Mouse (Mus musculus) intestine, embryonic 14.5 days (tissue): ENCODE measurements around the gene Fam20a. TPM values are rescaled to one million over a fixed set of nuclear protein-coding genes. Genes with fewer than 3 reads are reported as not detected.
A peak's percentile ranks its signal among the peaks of the same experiment; 100 is the strongest.

ENCODE experiments used
- ATAC-seq: fragments of 200-750 bp; cut with Nextera tagmentation; replicated peaks from 2 replicates; pipeline ENCODE4 v1.8.0; 2017; ENCODE audit warnings: low read depth, moderate number of reproducible peaks, moderate TSS enrichment, moderate library complexity; ENCODE audit not compliant: low FRiP score, low TSS enrichment
- DNase-seq: peaks from one replicate; pipeline ENCODE4 v3.0.0-alpha.2; 2018; ENCODE audit warnings: low spot score
- H3K27ac ChIP-seq: fragments of 300-500 bp; sonication (generic); 2 replicates; pipeline ENCODE4 v1.5.1; 2014; ENCODE audit warnings: low read depth, mild to moderate bottlenecking, control low read depth
- H3K27me3 ChIP-seq: fragments of 300-500 bp; sonication (generic); replicated peaks from 2 replicates; pipeline ENCODE4 v1.6.1; 2014; ENCODE audit warnings: low read length, control low read depth; ENCODE audit not compliant: control insufficient read depth, insufficient read depth
- H3K36me3 ChIP-seq: fragments of 300-500 bp; sonication (generic); 2 replicates; pipeline ENCODE4 v1.6.1; 2014; ENCODE audit warnings: low read length, control low read depth; ENCODE audit not compliant: control insufficient read depth, insufficient read depth
- H3K4me1 ChIP-seq: fragments of 300-500 bp; sonication (generic); replicated peaks from 2 replicates; pipeline ENCODE4 v1.6.1; 2014; ENCODE audit warnings: low read length, control low read depth, mixed read lengths; ENCODE audit not compliant: control insufficient read depth, insufficient read depth
- H3K4me2 ChIP-seq: fragments of 300-500 bp; sonication (generic); 2 replicates; pipeline ENCODE4 v1.6.1; 2014; ENCODE audit warnings: low read length
- H3K4me3 ChIP-seq: fragments of 300-500 bp; sonication (generic); 2 replicates; pipeline ENCODE4 v1.5.1; 2014; ENCODE audit warnings: low read depth, low read length, control low read depth, mixed read lengths
- H3K9ac ChIP-seq: fragments of 300-500 bp; sonication (generic); 2 replicates; pipeline ENCODE4 v1.6.1; 2014; ENCODE audit warnings: mild to moderate bottlenecking, low read length
- H3K9me3 ChIP-seq: fragments of 300-500 bp; sonication (generic); 2 replicates; pipeline ENCODE4 v1.6.1; 2016; ENCODE audit warnings: low read length, control low read depth; ENCODE audit not compliant: control insufficient read depth
- WGBS: fragments of 180-500 bp; shearing (Covaris S2); extraction: QIAGEN DNeasy Blood & Tissue Kit; methylation state at CpG from one replicate; pipeline ENCODE4 v1.1.7; 2014; 5-methylcytosine and 5-hydroxymethylcytosine counted together
- polyA plus RNA-seq: library from polyadenylated mRNA; unstranded; fragments of >200 nt; fragmentation: Nextera tagmentation; extraction: Ambion mirVana; gene quantifications from 2 replicates; pipeline ENCODE4 v1.2.1, GENCODE M21; 2014

Fam20a gene
- polyA plus RNA-seq, 1 experiment from 2014 or later: 1.7 TPM

- DNase-seq: peak; percentile 95
- Histone ChIP-seq H3K9ac (peak overlapping the region; percentile 89), H3K27me3 (no peaks in the 10 kb centered on the region), H3K36me3 (peaks cover 26% of the 10 kb centered on the region), H3K9me3 (no peaks in the 10 kb centered on the region), H3K4me1 (peaks cover 22% of the 10 kb centered on the region), H3K27ac (peak overlapping the region; percentile 96), H3K4me3 (peak overlapping the region; percentile 64), H3K4me2 (peak overlapping the region; percentile 79)
- WGBS: under 1% methylated on average over 88 of the region's 90 CpGs
- ATAC-seq: peak; percentile 98
These were observed 71.1 kb downstream of the Fam20a start for GRCm38 (mm10) chr11:109650788-109651565.

GRCm38 (mm10) chr11:109649975-109650701, 71.9 kb downstream of the Fam20a start:
- ATAC-seq (peak; percentile 77), DNase-seq (peak; percentile 82)
- 2% methylated on average over 31 of the region's 31 CpGs for WGBS
- Histone ChIP-seq H3K9me3 (no peaks in the 10 kb centered on the region), H3K4me1 (peaks cover 22% of the 10 kb centered on the region), H3K4me2 (peak overlapping the region; percentile 79), H3K27me3 (no peaks in the 10 kb centered on the region), H3K36me3 (peaks cover 19% of the 10 kb centered on the region), H3K4me3 (peak overlapping the region; percentile 64), H3K9ac (peak overlapping the region; percentile 89), H3K27ac (peak overlapping the region; percentile 96)

- Histone ChIP-seq H3K4me1 (peaks cover 22% of the 10 kb centered on the region), H3K4me2 (peak within 1 kb of the TSS; percentile 79), H3K9me3 (no peaks in the 10 kb centered on the region), H3K9ac (peak within 1 kb of the TSS; percentile 89), H3K36me3 (peaks cover 9% of the 10 kb centered on the region), H3K27me3 (no peaks in the 10 kb centered on the region), H3K4me3 (peak within 1 kb of the TSS; percentile 64), H3K27ac (peak within 1 kb of the TSS; percentile 96)
- WGBS: 25% methylated on average over 8 of the region's 8 CpGs
- DNase-seq (no peak), ATAC-seq (no peak)
These were observed 72.9 kb downstream of the Fam20a start, which contains the start of gene Prkar1a for GRCm38 (mm10) chr11:109649206-109649605. Gene Prkar1a, plus strand, starts transcription at chr11:109649405.

GRCm38 (mm10) chr11:109648510-109648909, 73.6 kb downstream of the Fam20a start:
- H3K9me3 ChIP-seq: no peaks in the 10 kb centered on the region
- H3K4me3 ChIP-seq: no peak overlapping the region
- H3K27me3 ChIP-seq: no peaks in the 10 kb centered on the region
- H3K36me3 ChIP-seq: peaks cover 2% of the 10 kb centered on the region
- ATAC-seq (no peak), DNase-seq (no peak)
- H3K27ac ChIP-seq: no peak overlapping the region
- H3K4me1 ChIP-seq: peaks cover 20% of the 10 kb centered on the region
- WGBS: 58% methylated on average over 7 of the region's 7 CpGs
- H3K9ac ChIP-seq: no peak overlapping the region
- no peak overlapping the region for H3K4me2 ChIP-seq

GRCm38 (mm10) chr11:109641498-109642222, 80.4 kb downstream of the Fam20a start:
- H3K4me2 ChIP-seq: no peak overlapping the region
- H3K27ac ChIP-seq: no peak overlapping the region
- no peaks in the 10 kb centered on the region for H3K9me3 ChIP-seq
- DNase-seq (no peak), ATAC-seq (no peak)
- no peaks in the 10 kb centered on the region for H3K4me1 ChIP-seq
- no peak overlapping the region for H3K9ac ChIP-seq
- 67% methylated on average over 5 of the region's 5 CpGs for WGBS
- H3K36me3 ChIP-seq: no peaks in the 10 kb centered on the region
- no peaks in the 10 kb centered on the region for H3K27me3 ChIP-seq
- no peak overlapping the region for H3K4me3 ChIP-seq

- Histone ChIP-seq H3K27me3 (no peaks in the 10 kb centered on the region), H3K27ac (no peak overlapping the region), H3K4me1 (no peaks in the 10 kb centered on the region), H3K9ac (no peak overlapping the region), H3K4me3 (no peak overlapping the region), H3K9me3 (no peaks in the 10 kb centered on the region), H3K36me3 (no peaks in the 10 kb centered on the region), H3K4me2 (no peak overlapping the region)
- ATAC-seq (no peak), DNase-seq (no peak)
- WGBS: 47% methylated on average over 6 of the region's 6 CpGs
These were observed 86.1 kb downstream of the Fam20a start for GRCm38 (mm10) chr11:109635871-109636395.

GRCm38 (mm10) chr11:109634928-109635327, 87.2 kb downstream of the Fam20a start:
- Histone ChIP-seq H3K9ac (no peak overlapping the region), H3K9me3 (no peaks in the 10 kb centered on the region), H3K36me3 (no peaks in the 10 kb centered on the region), H3K27me3 (no peaks in the 10 kb centered on the region), H3K4me2 (no peak overlapping the region), H3K4me1 (no peaks in the 10 kb centered on the region), H3K27ac (no peak overlapping the region), H3K4me3 (no peak overlapping the region)
- DNase-seq: no peak
- WGBS: 69% methylated on average over 9 of the region's 9 CpGs
- no peak for ATAC-seq

GRCm38 (mm10) chr11:109629021-109629521, 93.0 kb downstream of the Fam20a start:
- no peaks in the 10 kb centered on the region for H3K27me3 ChIP-seq
- H3K9ac ChIP-seq: no peak overlapping the region
- H3K27ac ChIP-seq: no peak overlapping the region
- no peaks in the 10 kb centered on the region for H3K36me3 ChIP-seq
- no peaks in the 10 kb centered on the region for H3K9me3 ChIP-seq
- no peak for DNase-seq
- no peak overlapping the region for H3K4me3 ChIP-seq
- ATAC-seq: no peak
- H3K4me2 ChIP-seq: no peak overlapping the region
- no peaks in the 10 kb centered on the region; the same call in 1 of the 2 replicates for H3K4me1 ChIP-seq
- WGBS: 54% methylated on average over 10 of the region's 10 CpGs
